Mouse (Mus musculus): Measurements from ENCODE around the gene Cd33. TPM values are rescaled to one million over a fixed set of nuclear protein-coding genes. Genes with fewer than 3 reads are reported as not detected.

Cd33 gene
- polyA plus RNA-seq, 1 experiment from 2014 or later = 1.8 TPM

GRCm38 (mm10) chr7:43553153-43553552 is 8.9 kb upstream of the Cd33 start:
- no peak overlapping the region for H3K27ac ChIP-seq (replicated peaks)
- H3K4me3 ChIP-seq (replicated peaks) = no peak overlapping the region
- no peak overlapping the region for H3K9ac ChIP-seq (replicated peaks)
- 83% methylated on average over 4 of the region's 4 CpGs for WGBS
- no peaks in the 10 kb centered on the region for H3K27me3 ChIP-seq (replicated peaks)
- no peak for ATAC-seq (ENCODE audit: low FRiP score)
- H3K9me3 ChIP-seq (replicated peaks) = no peaks in the 10 kb centered on the region
- no peaks in the 10 kb centered on the region for H3K36me3 ChIP-seq
- no peak overlapping the region for H3K4me2 ChIP-seq
- H3K4me1 ChIP-seq = no peaks in the 10 kb centered on the region

DNA sequence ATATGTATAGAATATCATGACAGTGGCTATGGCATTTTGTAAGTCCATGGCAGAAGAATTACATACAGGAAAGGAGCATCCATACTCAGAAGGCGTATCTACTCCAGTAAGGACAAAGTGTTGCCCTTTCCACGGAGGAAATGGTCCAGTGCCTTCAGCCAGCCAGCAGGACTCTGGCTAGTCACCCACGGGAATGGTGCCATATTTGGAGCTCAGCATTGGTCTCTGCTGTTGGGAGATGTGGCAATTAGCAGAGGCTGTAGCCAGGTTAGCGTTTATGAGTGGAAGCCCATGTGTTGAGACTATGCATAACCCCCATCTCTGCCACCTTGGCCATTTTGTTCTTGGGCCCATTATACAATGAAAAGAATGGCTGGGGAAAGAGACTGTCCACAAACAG is 4.0 kb upstream of the Cd33 start:
- H3K4me3 ChIP-seq (replicated peaks) = no peak overlapping the region
- H3K9me3 ChIP-seq (replicated peaks) = no peaks in the 10 kb centered on the region
- ATAC-seq (ENCODE audit: low FRiP score) = no peak
- no peaks in the 10 kb centered on the region for H3K36me3 ChIP-seq
- H3K27me3 ChIP-seq (replicated peaks) = no peaks in the 10 kb centered on the region
- 80% methylated on average over 4 of the region's 4 CpGs for WGBS
- no peak overlapping the region for H3K27ac ChIP-seq (replicated peaks)
- no peak overlapping the region for H3K4me2 ChIP-seq
- H3K4me1 ChIP-seq = no peaks in the 10 kb centered on the region
- no peak overlapping the region for H3K9ac ChIP-seq (replicated peaks)

DNA sequence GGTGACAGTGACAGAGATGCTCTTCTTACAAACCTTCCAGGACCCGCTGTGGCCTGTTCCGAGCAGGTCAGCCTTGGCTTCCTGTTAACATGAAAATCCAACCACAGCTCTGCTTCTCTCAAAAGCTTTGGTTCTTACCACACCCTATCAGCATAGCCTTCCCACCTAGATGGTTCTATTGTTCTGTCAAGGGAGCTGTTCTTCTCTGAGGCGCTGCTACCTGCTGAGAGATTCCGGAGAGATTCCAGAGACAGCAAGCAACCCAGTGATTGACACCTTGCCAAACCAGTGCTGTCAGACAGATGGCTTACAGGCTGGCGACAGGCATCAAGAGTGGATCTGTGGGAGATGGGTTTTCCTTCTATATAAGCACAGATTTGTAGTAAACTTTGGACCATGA is 3.4 kb upstream of the Cd33 start:
- no peak for ATAC-seq (ENCODE audit: low FRiP score)
- H3K27ac ChIP-seq (replicated peaks) = no peak overlapping the region
- H3K9me3 ChIP-seq (replicated peaks) = no peaks in the 10 kb centered on the region
- no peak overlapping the region for H3K9ac ChIP-seq (replicated peaks)
- 48% methylated on average over 5 of the region's 5 CpGs for WGBS
- no peaks in the 10 kb centered on the region for H3K4me1 ChIP-seq
- no peaks in the 10 kb centered on the region for H3K27me3 ChIP-seq (replicated peaks)
- no peaks in the 10 kb centered on the region for H3K36me3 ChIP-seq
- no peak overlapping the region for H3K4me2 ChIP-seq
- no peak overlapping the region for H3K4me3 ChIP-seq (replicated peaks)

DNA sequence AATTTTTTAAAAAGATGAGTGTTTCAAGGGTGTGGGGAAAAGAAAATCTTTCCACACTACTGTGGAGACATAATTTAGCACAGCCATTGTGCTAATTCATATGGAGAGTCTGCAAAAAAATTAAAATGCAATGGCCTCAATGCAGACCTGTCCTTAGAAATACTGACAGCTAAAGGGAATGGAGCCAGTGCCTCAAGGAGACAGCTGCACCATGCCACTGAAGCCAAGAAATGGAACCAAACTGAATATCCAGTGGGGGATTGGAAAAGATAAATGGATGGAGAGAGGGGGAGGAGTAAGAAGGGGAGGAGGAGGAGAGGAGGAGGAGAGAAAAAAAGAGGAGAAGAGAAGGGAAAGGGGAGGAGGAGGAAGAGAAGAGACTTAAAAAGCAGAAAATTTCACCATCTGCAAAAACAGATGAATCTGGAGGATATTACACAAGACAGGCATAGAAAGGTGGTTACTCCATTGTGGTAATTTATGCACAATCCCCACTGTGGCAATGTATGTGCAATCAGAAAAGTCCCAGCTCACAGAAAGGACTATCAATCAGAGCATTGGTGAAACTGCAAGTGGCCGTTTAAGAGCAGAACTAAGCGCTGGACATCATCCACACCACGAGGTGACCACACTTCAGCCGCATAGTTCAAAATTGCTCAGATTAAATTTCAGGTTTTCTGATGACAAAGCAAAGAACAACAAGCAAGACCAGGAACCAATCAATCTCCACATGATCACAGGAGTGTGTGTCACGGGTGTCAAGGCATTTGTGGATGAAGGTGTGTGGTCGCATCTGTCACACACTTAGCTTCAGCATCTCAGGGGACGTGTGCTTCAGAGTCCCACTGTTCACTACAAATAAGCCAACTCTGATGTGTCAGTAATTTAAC is 1.7 kb upstream of the Cd33 start:
- H3K9me3 ChIP-seq (replicated peaks) = no peaks in the 10 kb centered on the region
- H3K4me2 ChIP-seq = no peak overlapping the region
- no peaks in the 10 kb centered on the region for H3K4me1 ChIP-seq
- no peak overlapping the region for H3K9ac ChIP-seq (replicated peaks)
- H3K27me3 ChIP-seq (replicated peaks) = no peaks in the 10 kb centered on the region
- no peak overlapping the region for H3K27ac ChIP-seq (replicated peaks)
- no peak for ATAC-seq (ENCODE audit: low FRiP score)
- WGBS = 74% methylated on average over 7 of the region's 7 CpGs
- no peak overlapping the region for H3K4me3 ChIP-seq (replicated peaks)
- no peaks in the 10 kb centered on the region for H3K36me3 ChIP-seq

DNA sequence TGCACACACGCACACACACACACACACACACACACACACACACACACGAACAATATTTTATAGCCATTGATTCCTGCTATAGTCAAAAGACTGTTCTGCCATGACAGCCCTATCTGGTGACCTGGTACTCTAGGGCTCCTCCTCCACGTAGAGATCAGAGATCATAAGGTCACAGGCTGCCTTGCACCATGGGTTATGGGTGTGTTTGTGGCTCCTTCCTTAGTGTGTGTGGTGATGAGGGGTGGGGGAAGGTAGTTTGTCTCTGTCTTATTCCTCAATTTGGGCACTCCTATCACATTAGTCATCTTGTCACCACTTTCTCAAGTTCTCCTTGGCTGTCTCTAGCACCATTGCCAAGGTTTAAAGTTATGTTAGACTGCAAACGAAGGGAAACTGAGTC is 5.7 kb downstream of the Cd33 start:
- no peaks in the 10 kb centered on the region for H3K4me1 ChIP-seq
- H3K4me2 ChIP-seq = no peak overlapping the region

DNA sequence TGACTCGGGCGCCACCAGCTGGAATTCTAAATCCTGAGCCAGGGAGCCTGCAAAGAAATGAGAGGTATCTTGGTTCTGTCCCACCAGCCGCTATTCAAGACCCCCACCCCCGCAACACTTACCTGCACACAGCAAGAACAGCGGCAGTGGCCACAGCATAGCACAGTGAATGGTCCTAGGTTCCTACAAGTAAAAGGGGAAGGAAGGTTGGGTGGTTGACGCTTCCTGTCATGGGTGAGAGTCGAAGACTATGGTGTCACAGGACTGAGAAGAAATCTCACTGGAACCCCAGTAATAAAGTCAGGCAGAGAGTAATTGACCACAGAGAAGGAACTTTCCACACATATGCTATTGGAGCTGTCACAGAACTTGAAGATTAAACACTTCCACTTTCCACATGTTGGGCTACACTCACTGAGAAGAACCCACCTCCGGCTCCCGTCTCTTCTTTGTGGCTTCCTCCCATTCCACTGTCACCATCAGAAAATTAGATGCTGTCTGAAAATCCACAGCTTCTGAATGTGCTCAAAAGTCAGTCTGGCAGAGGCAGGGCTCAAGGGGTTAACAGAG is 11.2 kb downstream of the Cd33 start:
- Histone ChIP-seq H3K4me1 (no peaks in the 10 kb centered on the region), H3K36me3 (no peaks in the 10 kb centered on the region), H3K9me3 (replicated peaks) (no peaks in the 10 kb centered on the region), H3K27me3 (replicated peaks) (no peaks in the 10 kb centered on the region), H3K9ac (replicated peaks) (no peak overlapping the region), H3K4me3 (replicated peaks) (no peak overlapping the region), H3K4me2 (no peak overlapping the region), H3K27ac (replicated peaks) (no peak overlapping the region)
- 86% methylated on average over 9 of the region's 9 CpGs for WGBS
- ATAC-seq (ENCODE audit: low FRiP score) = no peak

More for the DNA sequence above, 5.7 kb downstream of the Cd33 start:
- WGBS = 80% methylated on average over 4 of the region's 4 CpGs
- H3K27me3 ChIP-seq (replicated peaks) = no peaks in the 10 kb centered on the region
- H3K27ac ChIP-seq (replicated peaks) = no peak overlapping the region
- no peaks in the 10 kb centered on the region for H3K9me3 ChIP-seq (replicated peaks)
- H3K9ac ChIP-seq (replicated peaks) = no peak overlapping the region
- no peak for ATAC-seq (ENCODE audit: low FRiP score)
- no peak overlapping the region for H3K4me3 ChIP-seq (replicated peaks)
- H3K36me3 ChIP-seq = no peaks in the 10 kb centered on the region

DNA sequence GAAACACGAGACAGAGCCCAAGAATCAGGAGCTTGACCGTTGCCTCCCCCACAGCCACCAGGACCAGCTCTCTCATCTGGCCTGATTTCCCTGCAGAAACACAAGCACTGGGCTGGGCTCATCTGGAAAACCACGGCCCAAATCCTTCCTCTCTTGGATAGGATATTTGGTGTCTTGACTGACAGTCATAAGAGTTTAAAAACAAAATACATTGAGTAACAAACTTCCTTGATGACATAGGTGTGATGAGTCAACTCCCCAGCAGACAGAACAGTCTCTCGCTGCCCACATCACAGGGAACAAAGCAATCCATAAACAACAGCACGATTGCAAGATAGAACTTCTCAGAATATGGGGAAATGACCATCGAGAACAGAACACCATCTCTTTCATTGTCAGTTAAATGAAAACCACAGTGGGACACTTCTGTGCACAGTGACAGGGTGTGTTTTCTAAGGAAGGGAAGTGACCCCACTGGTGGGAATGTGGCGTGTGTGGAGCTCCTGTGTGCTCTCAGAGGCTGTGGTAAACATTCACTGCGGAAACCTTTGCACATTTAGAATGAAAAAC is 13.9 kb downstream of the Cd33 start:
- Histone ChIP-seq H3K9ac (replicated peaks) (no peak overlapping the region), H3K4me2 (no peak overlapping the region), H3K9me3 (replicated peaks) (no peaks in the 10 kb centered on the region), H3K27ac (replicated peaks) (no peak overlapping the region), H3K4me3 (replicated peaks) (no peak overlapping the region), H3K27me3 (replicated peaks) (no peaks in the 10 kb centered on the region), H3K36me3 (no peaks in the 10 kb centered on the region), H3K4me1 (no peaks in the 10 kb centered on the region)
- ATAC-seq (ENCODE audit: low FRiP score) = no peak
- 81% methylated on average over 8 of the region's 8 CpGs for WGBS

DNA sequence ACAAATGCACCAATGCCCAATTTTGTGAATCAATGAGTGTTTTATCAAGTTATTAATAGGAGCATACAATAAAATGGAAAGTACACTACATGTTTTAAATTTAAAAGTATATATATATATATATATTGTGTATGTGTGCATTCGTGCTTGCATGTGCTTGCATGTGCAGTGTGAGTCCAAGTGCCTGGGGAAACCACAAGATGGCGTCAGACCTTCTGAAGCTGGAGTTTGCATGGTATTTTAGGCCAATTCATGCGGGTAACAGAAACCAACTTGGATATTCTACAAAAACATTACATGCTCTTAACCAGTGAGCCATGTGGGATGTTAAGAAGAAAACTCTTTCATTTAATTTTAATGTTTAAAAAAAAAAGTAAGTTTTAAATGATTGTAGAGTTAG is 18.9 kb downstream of the Cd33 start:
- no peak overlapping the region for H3K4me3 ChIP-seq (replicated peaks)
- no peaks in the 10 kb centered on the region for H3K36me3 ChIP-seq
- no peak overlapping the region for H3K4me2 ChIP-seq
- no peaks in the 10 kb centered on the region for H3K9me3 ChIP-seq (replicated peaks)
- no peaks in the 10 kb centered on the region for H3K4me1 ChIP-seq
- ATAC-seq (ENCODE audit: low FRiP score) = no peak
- H3K27me3 ChIP-seq (replicated peaks) = no peaks in the 10 kb centered on the region
- 61% methylated on average over 3 of the region's 3 CpGs for WGBS
- no peak overlapping the region for H3K27ac ChIP-seq (replicated peaks)
- no peak overlapping the region for H3K9ac ChIP-seq (replicated peaks)

GRCm38 (mm10) chr7:43522776-43523175 is 21.5 kb downstream of the Cd33 start:
- Histone ChIP-seq H3K27ac (replicated peaks) (no peak overlapping the region), H3K4me2 (no peak overlapping the region), H3K9me3 (replicated peaks) (no peaks in the 10 kb centered on the region), H3K36me3 (no peaks in the 10 kb centered on the region), H3K9ac (replicated peaks) (no peak overlapping the region), H3K4me3 (replicated peaks) (no peak overlapping the region), H3K4me1 (no peaks in the 10 kb centered on the region), H3K27me3 (replicated peaks) (no peaks in the 10 kb centered on the region)
- ATAC-seq (ENCODE audit: low FRiP score) = no peak
- 85% methylated on average over 2 of the region's 2 CpGs for WGBS

GRCm38 (mm10) chr7:43518341-43518740 is 25.9 kb downstream of the Cd33 start:
- H3K9ac ChIP-seq (replicated peaks) = no peak overlapping the region
- no peak for ATAC-seq (ENCODE audit: low FRiP score)
- 89% methylated on average over 15 of the region's 15 CpGs for WGBS

GRCm38 (mm10) chr7:43515076-43515475 is 29.2 kb downstream of the Cd33 start:
- Histone ChIP-seq H3K9me3 (replicated peaks) (no peaks in the 10 kb centered on the region), H3K4me2 (no peak overlapping the region), H3K4me1 (no peaks in the 10 kb centered on the region), H3K4me3 (replicated peaks) (no peak overlapping the region), H3K27ac (replicated peaks) (no peak overlapping the region), H3K27me3 (replicated peaks) (no peaks in the 10 kb centered on the region), H3K36me3 (no peaks in the 10 kb centered on the region), H3K9ac (replicated peaks) (no peak overlapping the region)
- ATAC-seq (ENCODE audit: low FRiP score) = no peak
- 85% methylated on average over 5 of the region's 5 CpGs for WGBS

More at GRCm38 (mm10) chr7:43518341-43518740, 25.9 kb downstream of the Cd33 start:
- Histone ChIP-seq H3K27ac (replicated peaks) (no peak overlapping the region), H3K4me3 (replicated peaks) (no peak overlapping the region), H3K9me3 (replicated peaks) (no peaks in the 10 kb centered on the region), H3K4me2 (no peak overlapping the region), H3K4me1 (no peaks in the 10 kb centered on the region), H3K27me3 (replicated peaks) (no peaks in the 10 kb centered on the region), H3K36me3 (no peaks in the 10 kb centered on the region)

DNA sequence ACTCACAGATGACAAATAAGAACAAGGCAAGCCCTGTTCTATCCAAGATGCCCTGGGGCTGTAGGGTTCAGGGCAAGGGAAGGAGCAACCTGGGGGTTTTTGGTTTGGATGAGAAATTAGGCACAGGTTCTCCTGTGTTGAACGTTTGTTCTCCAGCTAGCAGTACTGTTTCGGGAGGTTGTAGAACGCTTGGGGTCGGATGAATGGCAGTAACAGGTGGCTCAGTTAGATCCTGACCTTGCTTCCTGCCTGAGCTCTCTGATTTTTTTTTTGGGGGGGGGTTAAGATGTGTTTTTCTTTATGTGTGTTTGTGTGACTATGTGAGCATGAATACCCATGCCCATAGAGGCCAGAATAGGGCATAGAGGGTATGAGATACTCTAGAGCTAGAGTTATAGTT is 31.7 kb downstream of the Cd33 start:
- ATAC-seq (ENCODE audit: low FRiP score) = no peak
- H3K27me3 ChIP-seq (replicated peaks) = no peaks in the 10 kb centered on the region
- H3K27ac ChIP-seq (replicated peaks) = no peak overlapping the region
- no peaks in the 10 kb centered on the region for H3K36me3 ChIP-seq
- 86% methylated on average over 4 of the region's 4 CpGs for WGBS
- no peak overlapping the region for H3K9ac ChIP-seq (replicated peaks)
- H3K4me1 ChIP-seq = no peaks in the 10 kb centered on the region
- no peak overlapping the region for H3K4me2 ChIP-seq
- H3K4me3 ChIP-seq (replicated peaks) = no peak overlapping the region
- H3K9me3 ChIP-seq (replicated peaks) = no peaks in the 10 kb centered on the region
